9 mouse cellular contexts compared by ENCODE assay signal in genomic region chr11:22782705-22783124, GRCm38 (mm10).
DNase-seq lines count a peak whose midpoint lies in the region; ATAC-seq and TF ChIP-seq lines count a peak whose summit lies in the region.
"Had no signal": no experiment of that assay in that cellular context is flagged by ENCODE, and none has a peak within 500 bp of the region (broad histone marks: within the 10 kb centered on the region; RNA-seq: fewer than 3 reads in every experiment).

No protein-coding gene starts in this region.

- no peak overlapping the region for H3K9ac ChIP-seq in heart, embryonic 12.5 days
- no peak overlapping the region for H3K9ac ChIP-seq in heart, embryonic 11.5 days (ENCODE audit: low read depth, low read length)
- no peak overlapping the region for H3K9ac ChIP-seq in liver, postnatal 0 days (replicated peaks)
- no peak overlapping the region for H3K9ac ChIP-seq in stomach, embryonic 14.5 days (replicated peaks; ENCODE audit: low read depth, low read length)
- H3K9ac ChIP-seq in midbrain, embryonic 15.5 days, result no peak overlapping the region
- no peak overlapping the region for H3K9ac ChIP-seq in hindbrain, embryonic 13.5 days

- H3K9me3 ChIP-seq in heart, embryonic 12.5 days (replicated peaks), result no peaks in the 10 kb centered on the region
- no peaks in the 10 kb centered on the region for H3K9me3 ChIP-seq in heart, embryonic 11.5 days (replicated peaks; ENCODE audit: control insufficient read depth, low read length)
- no peaks in the 10 kb centered on the region for H3K9me3 ChIP-seq in liver, postnatal 0 days (ENCODE audit: low read length)
- no peaks in the 10 kb centered on the region for H3K9me3 ChIP-seq in stomach, embryonic 14.5 days (ENCODE audit: control insufficient read depth, low read depth, low read length)
- no peaks in the 10 kb centered on the region for H3K9me3 ChIP-seq in midbrain, embryonic 15.5 days
- H3K9me3 ChIP-seq in hindbrain, embryonic 13.5 days, result no peaks in the 10 kb centered on the region

- TF ChIP-seq CTCF in liver, postnatal 0 days (IDR thresholded peaks at IDR 0.05; ENCODE audit: low read depth), result no peak

- H3K4me1 ChIP-seq in heart, embryonic 12.5 days (replicated peaks), result no peaks in the 10 kb centered on the region; the same call in 1 of the 2 replicates
- no peaks in the 10 kb centered on the region for H3K4me1 ChIP-seq in heart, embryonic 11.5 days (ENCODE audit: control insufficient read depth, insufficient read depth, low read length)
- H3K4me1 ChIP-seq in liver, postnatal 0 days (ENCODE audit: insufficient read depth), result peaks cover 12% of the 10 kb centered on the region
- no peaks in the 10 kb centered on the region for H3K4me1 ChIP-seq in stomach, embryonic 14.5 days (ENCODE audit: control insufficient read depth, insufficient read depth, low read length)
- no peaks in the 10 kb centered on the region for H3K4me1 ChIP-seq in midbrain, embryonic 15.5 days
- no peaks in the 10 kb centered on the region for H3K4me1 ChIP-seq in hindbrain, embryonic 13.5 days (replicated peaks)

- TF ChIP-seq EP300 in liver, postnatal 0 days (IDR thresholded peaks at IDR 0.05; ENCODE audit: low read depth), result peak; percentile 19; the same call in 1 of the 2 replicates

- peak; percentile 85 for DNase-seq in ZHBTc4 (ENCODE audit: low read depth, low spot score)
- DNase-seq in liver, postnatal 0 days, result peak; percentile 66
- no peak for DNase-seq in cerebellum, adult 11-12 months
- DNase-seq: cerebellum, postnatal 10 days had no signal

- H3K27me3 ChIP-seq in heart, embryonic 12.5 days (replicated peaks), result no peaks in the 10 kb centered on the region
- H3K27me3 ChIP-seq in heart, embryonic 11.5 days (ENCODE audit: control insufficient read depth, insufficient read depth, low read length), result no peaks in the 10 kb centered on the region
- H3K27me3 ChIP-seq in liver, postnatal 0 days (ENCODE audit: insufficient read depth, low read length), result no peaks in the 10 kb centered on the region
- H3K27me3 ChIP-seq in stomach, embryonic 14.5 days (ENCODE audit: control insufficient read depth, insufficient read depth, low read length), result no peaks in the 10 kb centered on the region
- H3K27me3 ChIP-seq in midbrain, embryonic 15.5 days (replicated peaks), result no peaks in the 10 kb centered on the region
- H3K27me3 ChIP-seq in hindbrain, embryonic 13.5 days, result no peaks in the 10 kb centered on the region

- H3K36me3 ChIP-seq in heart, embryonic 12.5 days, result no peaks in the 10 kb centered on the region
- H3K36me3 ChIP-seq in heart, embryonic 11.5 days (ENCODE audit: control insufficient read depth, insufficient read depth, low read length), result no peaks in the 10 kb centered on the region
- H3K36me3 ChIP-seq in liver, postnatal 0 days (replicated peaks; ENCODE audit: insufficient read depth, low read length), result no peaks in the 10 kb centered on the region
- no peaks in the 10 kb centered on the region for H3K36me3 ChIP-seq in stomach, embryonic 14.5 days (ENCODE audit: control insufficient read depth, insufficient read depth, low read length)
- H3K36me3 ChIP-seq in midbrain, embryonic 15.5 days (replicated peaks), result no peaks in the 10 kb centered on the region
- no peaks in the 10 kb centered on the region for H3K36me3 ChIP-seq in hindbrain, embryonic 13.5 days

- no peak for ATAC-seq in heart, embryonic 12.5 days (ENCODE audit: insufficient number of reproducible peaks, low FRiP score)
- ATAC-seq in heart, embryonic 11.5 days (replicated peaks; ENCODE audit: insufficient number of reproducible peaks, low FRiP score, low TSS enrichment), result no peak
- ATAC-seq in liver, postnatal 0 days, result peak; percentile 59
- ATAC-seq in stomach, embryonic 14.5 days (ENCODE audit: insufficient number of reproducible peaks, insufficient read depth, low FRiP score, low read depth), result peak; percentile 62; the same call in 1 of the 2 replicates
- no peak for ATAC-seq in midbrain, embryonic 15.5 days (replicated peaks)
- ATAC-seq in hindbrain, embryonic 13.5 days (ENCODE audit: low FRiP score), result no peak

- peak overlapping the region; percentile 13; the same call in 1 of the 2 replicates for H3K4me2 ChIP-seq in heart, embryonic 12.5 days
- H3K4me2 ChIP-seq in heart, embryonic 11.5 days, result no peak overlapping the region
- no peak overlapping the region for H3K4me2 ChIP-seq in liver, postnatal 0 days (ENCODE audit: low read depth, low read length)
- H3K4me2 ChIP-seq in stomach, embryonic 14.5 days (replicated peaks; ENCODE audit: low read depth, low read length), result 0 out of 2 replicates have a peak overlapping the region, but pooled peaks have one; percentile 12
- no peak overlapping the region for H3K4me2 ChIP-seq in midbrain, embryonic 15.5 days
- H3K4me2 ChIP-seq in hindbrain, embryonic 13.5 days, result no peak overlapping the region

- H3K27ac ChIP-seq in heart, embryonic 12.5 days (ENCODE audit: poor library complexity, severe bottlenecking), result no peak overlapping the region
- no peak overlapping the region for H3K27ac ChIP-seq in heart, embryonic 11.5 days (ENCODE audit: low read depth, low read length)
- H3K27ac ChIP-seq in liver, postnatal 0 days (ENCODE audit: low read depth), result peak overlapping the region; percentile 66
- H3K27ac ChIP-seq in stomach, embryonic 14.5 days (ENCODE audit: low read length), result no peak overlapping the region
- no peak overlapping the region for H3K27ac ChIP-seq in midbrain, embryonic 15.5 days
- no peak overlapping the region for H3K27ac ChIP-seq in hindbrain, embryonic 13.5 days

- WGBS in heart, embryonic 12.5 days, result 65% methylated on average over 13 of the region's 13 CpGs
- 62% methylated on average over 13 of the region's 13 CpGs for WGBS in heart, embryonic 11.5 days (ENCODE audit: insufficient replicate concordance)
- 53% methylated on average over 13 of the region's 13 CpGs for WGBS in liver, postnatal 0 days (ENCODE audit: insufficient replicate concordance)
- WGBS in stomach, embryonic 14.5 days, result 52% methylated on average over 13 of the region's 13 CpGs
- WGBS in midbrain, embryonic 15.5 days, result 74% methylated on average over 13 of the region's 13 CpGs
- 77% methylated on average over 13 of the region's 13 CpGs for WGBS in hindbrain, embryonic 13.5 days

- no peak overlapping the region for H3K4me3 ChIP-seq in heart, embryonic 12.5 days
- no peak overlapping the region for H3K4me3 ChIP-seq in heart, embryonic 11.5 days (ENCODE audit: low read depth, low read length)
- H3K4me3 ChIP-seq in liver, postnatal 0 days (ENCODE audit: low read depth, low read length), result no peak overlapping the region
- H3K4me3 ChIP-seq in stomach, embryonic 14.5 days (ENCODE audit: low read depth, low read length), result no peak overlapping the region
- no peak overlapping the region for H3K4me3 ChIP-seq in midbrain, embryonic 15.5 days
- H3K4me3 ChIP-seq in hindbrain, embryonic 13.5 days, result no peak overlapping the region

Comparison
In these comparisons a context has a peak if more than half of its experiments do, and no peak if none do; other contexts are left out.
1. H3K4me2 ChIP-seq: peak in heart, embryonic 12.5 days (single experiment) and stomach, embryonic 14.5 days (single experiment); none in heart, embryonic 11.5 days (single experiment), liver, postnatal 0 days (single experiment), midbrain, embryonic 15.5 days (single experiment) and hindbrain, embryonic 13.5 days (single experiment).
2. ATAC-seq: peak in liver, postnatal 0 days (single experiment) and stomach, embryonic 14.5 days (single experiment); none in heart, embryonic 12.5 days (single experiment), heart, embryonic 11.5 days (single experiment), midbrain, embryonic 15.5 days (single experiment) and hindbrain, embryonic 13.5 days (single experiment).